Mouse (Mus musculus) heart, embryonic 10.5 days (tissue): ENCODE data around the gene Gm29106. TPM values are rescaled to one million over a fixed set of nuclear protein-coding genes. Genes with fewer than 3 reads are reported as not detected.
"Not testable (repeated sequence)": the region's sequence is repeated elsewhere in the genome, so short reads cannot be mapped to it uniquely, and the experiment has no call there.

ENCODE experiments used
- DNase-seq: peaks from one replicate; pipeline ENCODE4 v3.0.0-alpha.2; 2017; ENCODE audit warnings: low spot score
- H3K27ac ChIP-seq: fragments of 300-500 bp; sonication (generic); 2 replicates; pipeline ENCODE4 v1.5.1; 2016; ENCODE audit warnings: mild to moderate bottlenecking
- H3K27me3 ChIP-seq: fragments of 300-500 bp; sonication (generic); 2 replicates; pipeline ENCODE4 v1.6.1; 2016; ENCODE audit warnings: mild to moderate bottlenecking; ENCODE audit not compliant: poor library complexity, insufficient read depth, severe bottlenecking
- H3K36me3 ChIP-seq: fragments of 300-500 bp; sonication (generic); 2 replicates; pipeline ENCODE4 v1.6.1; 2016; ENCODE audit warnings: mild to moderate bottlenecking, moderate library complexity
- H3K4me1 ChIP-seq: fragments of 300-500 bp; sonication (generic); 2 replicates; pipeline ENCODE4 v1.6.1; 2016; ENCODE audit warnings: mild to moderate bottlenecking
- H3K4me3 ChIP-seq: fragments of 300-500 bp; sonication (generic); 2 replicates; pipeline ENCODE4 v1.5.1; 2016; ENCODE audit warnings: mild to moderate bottlenecking, moderate library complexity
- H3K9me3 ChIP-seq: fragments of 300-500 bp; sonication (generic); 2 replicates; pipeline ENCODE4 v1.6.1; 2016; ENCODE audit warnings: mild to moderate bottlenecking, moderate library complexity
- WGBS: fragments of 180-500 bp; shearing (Covaris S2); methylation state at CpG from one replicate; pipeline ENCODE4 v1.1.7; 2016; 5-methylcytosine and 5-hydroxymethylcytosine counted together
- polyA plus RNA-seq: library from polyadenylated mRNA; unstranded; fragments of >200 nt; fragmentation: Nextera tagmentation; extraction: Ambion mirVana; gene quantifications from 2 replicates; pipeline ENCODE4 v1.2.1, GENCODE M21; 2016

Gm29106 gene
- polyA plus RNA-seq: 0.03 and 0.14 TPM in 2 replicates

- H3K27ac ChIP-seq, H3K4me3 ChIP-seq, H3K4me1 ChIP-seq, DNase-seq, H3K36me3 ChIP-seq, H3K27me3 ChIP-seq, H3K9me3 ChIP-seq: not testable (repeated sequence)
- 67% methylated on average over 2 of the region's 2 CpGs for WGBS
Observed at GRCm38 (mm10) chr1:118176242-118176641, at the start of gene Gm29106. Gm29106 (plus strand) TSS chr1:118176542.

- DNase-seq: no peak
- Histone ChIP-seq H3K36me3 (no peaks in the 10 kb centered on the region), H3K4me3 (no peak overlapping the region), H3K9me3 (no peaks in the 10 kb centered on the region), H3K27me3 (no peaks in the 10 kb centered on the region), H3K27ac (no peak overlapping the region), H3K4me1 (no peaks in the 10 kb centered on the region)
- 77% methylated on average over 1 of the region's 1 CpGs for WGBS
Observed at GRCm38 (mm10) chr1:118228540-118228939, 52.2 kb downstream of the Gm29106 start.

GRCm38 (mm10) chr1:118236032-118236431 lies 59.7 kb downstream of the Gm29106 start:
- Histone ChIP-seq H3K27ac (no peak overlapping the region), H3K9me3 (no peaks in the 10 kb centered on the region), H3K27me3 (no peaks in the 10 kb centered on the region), H3K4me3 (no peak overlapping the region), H3K4me1 (no peaks in the 10 kb centered on the region), H3K36me3 (no peaks in the 10 kb centered on the region)
- DNase-seq: no peak
- 75% methylated on average over 1 of the region's 1 CpGs for WGBS

Other genes with a start within 250 kb of the Gm29106 start
- not detected in 2 replicates for gene Gm28168, start 248.5 kb upstream of the Gm29106 start, polyA plus RNA-seq
- gene Gm7145, start 210.6 kb upstream of the Gm29106 start, polyA plus RNA-seq: not detected in 2 replicates
- gene Tsn, start 135.2 kb downstream of the Gm29106 start, polyA plus RNA-seq: 221 and 282 TPM in 2 replicates
- gene Nifk, start 145.3 kb downstream of the Gm29106 start, polyA plus RNA-seq: 62.2 and 82.8 TPM in 2 replicates
- 72.3 and 110 TPM in 2 replicates for gene Clasp1, start 212.5 kb downstream of the Gm29106 start, polyA plus RNA-seq